Mouse (Mus musculus): Measurements from ENCODE around the gene Zbtb20. TPM values are rescaled to one million over a fixed set of nuclear protein-coding genes. Genes with fewer than 3 reads are reported as not detected.
"Not testable (repeated sequence)": the region's sequence is repeated elsewhere in the genome, so short reads cannot be mapped to it uniquely, and the experiment has no call there.

The Zbtb20 gene
- polyA plus RNA-seq, 1 experiment from 2014 or later = 32.5 TPM

GRCm38 (mm10) chr16:42913291-42913690 is 37.6 kb downstream of the Zbtb20 start:
- H3K27me3 ChIP-seq (ENCODE audit: insufficient read depth, poor library complexity, severe bottlenecking) = no peaks in the 10 kb centered on the region
- H3K4me1 ChIP-seq = 0 out of 2 replicates have a peak, but pooled peaks cover 14% of the 10 kb centered on the region
- no peak overlapping the region for H3K4me3 ChIP-seq
- 72% methylated on average over 8 of the region's 8 CpGs for WGBS
- H3K27ac ChIP-seq = no peak overlapping the region
- H3K36me3 ChIP-seq = no peaks in the 10 kb centered on the region
- no peaks in the 10 kb centered on the region for H3K9me3 ChIP-seq
- DNase-seq (ENCODE audit: low spot score) = no peak

- no peaks in the 10 kb centered on the region for H3K9me3 ChIP-seq
- no peaks in the 10 kb centered on the region for H3K36me3 ChIP-seq
- H3K27ac ChIP-seq = no peak overlapping the region
- H3K4me3 ChIP-seq = no peak overlapping the region
- no peak for DNase-seq (ENCODE audit: low spot score)
- 0 out of 2 replicates have a peak, but pooled peaks cover 14% of the 10 kb centered on the region for H3K4me1 ChIP-seq
- 53% methylated on average over 8 of the region's 8 CpGs for WGBS
- H3K27me3 ChIP-seq (ENCODE audit: insufficient read depth, poor library complexity, severe bottlenecking) = no peaks in the 10 kb centered on the region
Observed at GRCm38 (mm10) chr16:42914457-42915085, 38.9 kb downstream of the Zbtb20 start.

GRCm38 (mm10) chr16:42919992-42920760 is 44.5 kb downstream of the Zbtb20 start:
- Histone ChIP-seq H3K4me1 (no peaks in the 10 kb centered on the region), H3K9me3 (no peaks in the 10 kb centered on the region), H3K27ac (no peak overlapping the region), H3K4me3 (no peak overlapping the region), H3K27me3 (ENCODE audit: insufficient read depth, poor library complexity, severe bottlenecking) (no peaks in the 10 kb centered on the region), H3K36me3 (no peaks in the 10 kb centered on the region)
- DNase-seq (ENCODE audit: low spot score) = no peak
- WGBS = 82% methylated on average over 5 of the region's 5 CpGs

- H3K9me3 ChIP-seq = no peaks in the 10 kb centered on the region
- no peaks in the 10 kb centered on the region for H3K27me3 ChIP-seq (ENCODE audit: insufficient read depth, poor library complexity, severe bottlenecking)
- H3K36me3 ChIP-seq = no peaks in the 10 kb centered on the region
- no peak overlapping the region for H3K4me3 ChIP-seq
- no peak for DNase-seq (ENCODE audit: low spot score)
- H3K4me1 ChIP-seq = no peaks in the 10 kb centered on the region
- 76% methylated on average over 4 of the region's 4 CpGs for WGBS
- H3K27ac ChIP-seq = no peak overlapping the region
Observed at GRCm38 (mm10) chr16:42921436-42921835, 45.8 kb downstream of the Zbtb20 start.

- H3K4me1 ChIP-seq = no peaks in the 10 kb centered on the region
- no peak for DNase-seq (ENCODE audit: low spot score)
- no peaks in the 10 kb centered on the region for H3K9me3 ChIP-seq
- no peak overlapping the region for H3K27ac ChIP-seq
- H3K27me3 ChIP-seq (ENCODE audit: insufficient read depth, poor library complexity, severe bottlenecking) = no peaks in the 10 kb centered on the region
- H3K4me3 ChIP-seq = no peak overlapping the region
- 48% methylated on average over 2 of the region's 2 CpGs for WGBS
- no peaks in the 10 kb centered on the region for H3K36me3 ChIP-seq
Observed at GRCm38 (mm10) chr16:42938211-42938610, 62.5 kb downstream of the Zbtb20 start.

- Histone ChIP-seq H3K9me3 (no peaks in the 10 kb centered on the region), H3K36me3 (no peaks in the 10 kb centered on the region), H3K4me3 (no peak overlapping the region), H3K4me1 (no peaks in the 10 kb centered on the region), H3K27ac (no peak overlapping the region), H3K27me3 (ENCODE audit: insufficient read depth, poor library complexity, severe bottlenecking) (no peaks in the 10 kb centered on the region)
- DNase-seq (ENCODE audit: low spot score) = no peak
- WGBS = 67% methylated on average over 4 of the region's 4 CpGs
Observed at GRCm38 (mm10) chr16:42947016-42947415, 71.3 kb downstream of the Zbtb20 start.

- 91% methylated on average over 17 of the region's 17 CpGs for WGBS
- H3K4me3 ChIP-seq; H3K36me3 ChIP-seq; H3K27me3 ChIP-seq (ENCODE audit: insufficient read depth, poor library complexity, severe bottlenecking); H3K27ac ChIP-seq; H3K4me1 ChIP-seq; H3K9me3 ChIP-seq; DNase-seq (ENCODE audit: low spot score): not testable (repeated sequence)
Observed at GRCm38 (mm10) chr16:42955401-42955800, 79.7 kb downstream of the Zbtb20 start.

GRCm38 (mm10) chr16:42972872-42973271 is 97.2 kb downstream of the Zbtb20 start:
- 84% methylated on average over 2 of the region's 2 CpGs for WGBS
- no peak overlapping the region for H3K27ac ChIP-seq
- H3K4me1 ChIP-seq = no peaks in the 10 kb centered on the region
- H3K4me3 ChIP-seq = no peak overlapping the region
- no peak for DNase-seq (ENCODE audit: low spot score)
- H3K36me3 ChIP-seq = no peaks in the 10 kb centered on the region
- H3K27me3 ChIP-seq (ENCODE audit: insufficient read depth, poor library complexity, severe bottlenecking) = no peaks in the 10 kb centered on the region
- no peaks in the 10 kb centered on the region for H3K9me3 ChIP-seq

GRCm38 (mm10) chr16:42998896-42999295 is 123.2 kb downstream of the Zbtb20 start:
- Histone ChIP-seq H3K27me3 (ENCODE audit: insufficient read depth, poor library complexity, severe bottlenecking) (no peaks in the 10 kb centered on the region), H3K27ac (no peak overlapping the region), H3K36me3 (no peaks in the 10 kb centered on the region), H3K4me1 (no peaks in the 10 kb centered on the region), H3K9me3 (no peaks in the 10 kb centered on the region), H3K4me3 (no peak overlapping the region)
- DNase-seq (ENCODE audit: low spot score) = no peak
- 69% methylated on average over 1 of the region's 1 CpGs for WGBS

- Histone ChIP-seq H3K9me3 (no peaks in the 10 kb centered on the region), H3K27ac (no peak overlapping the region), H3K4me1 (no peaks in the 10 kb centered on the region), H3K4me3 (no peak overlapping the region), H3K27me3 (ENCODE audit: insufficient read depth, poor library complexity, severe bottlenecking) (no peaks in the 10 kb centered on the region), H3K36me3 (no peaks in the 10 kb centered on the region)
- DNase-seq (ENCODE audit: low spot score) = no peak
- 78% methylated on average over 2 of the region's 2 CpGs for WGBS
Observed at GRCm38 (mm10) chr16:43026351-43026750, 150.7 kb downstream of the Zbtb20 start.

- Histone ChIP-seq H3K36me3 (no peaks in the 10 kb centered on the region), H3K9me3 (no peaks in the 10 kb centered on the region), H3K4me1 (no peaks in the 10 kb centered on the region), H3K27me3 (ENCODE audit: insufficient read depth, poor library complexity, severe bottlenecking) (no peaks in the 10 kb centered on the region), H3K27ac (no peak overlapping the region), H3K4me3 (no peak overlapping the region)
- 46% methylated on average over 3 of the region's 3 CpGs for WGBS
- no peak for DNase-seq (ENCODE audit: low spot score)
Observed at GRCm38 (mm10) chr16:43029243-43029642, 153.6 kb downstream of the Zbtb20 start.

- Histone ChIP-seq H3K36me3 (no peaks in the 10 kb centered on the region), H3K27me3 (ENCODE audit: insufficient read depth, poor library complexity, severe bottlenecking) (no peaks in the 10 kb centered on the region), H3K9me3 (no peaks in the 10 kb centered on the region), H3K27ac (no peak overlapping the region), H3K4me3 (no peak overlapping the region), H3K4me1 (no peaks in the 10 kb centered on the region)
- 65% methylated on average over 6 of the region's 6 CpGs for WGBS
- no peak for DNase-seq (ENCODE audit: low spot score)
Observed at GRCm38 (mm10) chr16:43035709-43036108, 160.0 kb downstream of the Zbtb20 start.

GRCm38 (mm10) chr16:43036510-43036909 is 160.8 kb downstream of the Zbtb20 start:
- Histone ChIP-seq H3K36me3 (no peaks in the 10 kb centered on the region), H3K27me3 (ENCODE audit: insufficient read depth, poor library complexity, severe bottlenecking) (no peaks in the 10 kb centered on the region), H3K4me1 (no peaks in the 10 kb centered on the region), H3K9me3 (no peaks in the 10 kb centered on the region), H3K27ac (no peak overlapping the region), H3K4me3 (no peak overlapping the region)
- WGBS = 83% methylated on average over 5 of the region's 5 CpGs
- no peak for DNase-seq (ENCODE audit: low spot score)
